In genomic region chr8:89041421-89042117, GRCm38 (mm10) we compare ENCODE assay signal across 8 mouse cellular contexts. TPM values are rescaled to one million over a fixed set of nuclear protein-coding genes. Genes with fewer than 3 reads are reported as not detected.
DNase-seq lines count a peak whose midpoint lies in the region; ATAC-seq lines count a peak whose summit lies in the region.

No protein-coding gene starts in this region.

- peak overlapping the region; percentile 56 for H3K4me3 ChIP-seq in liver, embryonic 13.5 days (replicated peaks)

- peak overlapping the region; percentile 66 for H3K9ac ChIP-seq in liver, embryonic 13.5 days

- WGBS in liver, embryonic 13.5 days (ENCODE audit: insufficient replicate concordance) = 1% methylated on average over 55 of the region's 55 CpGs

- H3K36me3 ChIP-seq in liver, embryonic 13.5 days = no peaks in the 10 kb centered on the region

- H3K27me3 ChIP-seq in liver, embryonic 13.5 days = peaks cover 95% of the 10 kb centered on the region

- peak overlapping the region; percentile 64 for H3K27ac ChIP-seq in liver, embryonic 13.5 days

- H3K9me3 ChIP-seq in liver, embryonic 13.5 days (replicated peaks) = no peaks in the 10 kb centered on the region

- peak overlapping the region; percentile 55 for H3K4me2 ChIP-seq in liver, embryonic 13.5 days

- H3K4me1 ChIP-seq in liver, embryonic 13.5 days (replicated peaks) = no peaks in the 10 kb centered on the region

- DNase-seq in right cerebral cortex, postnatal 25 days = peak; percentile 23
- DNase-seq in right cerebral cortex, adult 2 months (ENCODE audit: low spot score in 2 of 2) = no peak
- no peak for DNase-seq in liver, embryonic 13.5 days
- peak; percentile 57 for DNase-seq in yolk sac, embryonic 10.5 days (ENCODE audit: low spot score)
- DNase-seq in left cerebral cortex, adult 8-10 months (ENCODE audit: low spot score in 2 of 2) = no peak
- no peak for DNase-seq in cerebellum, postnatal 4 days (ENCODE audit: low spot score in 2 of 2)
- DNase-seq in layer of hippocampus, adult 18-20 months (ENCODE audit: low spot score in 2 of 2) = no peak

- peak; percentile 18; the same call in 1 of the 2 replicates for ATAC-seq in granulocyte monocyte progenitor cell, adult 5-6 weeks (replicated peaks; ENCODE audit: poor library complexity, severe bottlenecking)
- peak; percentile 8; the same call in 1 of the 2 replicates for ATAC-seq in liver, embryonic 13.5 days (ENCODE audit: low read depth)

RNA-seq across cellular contexts. Expression of gene Sall1, which starts 2.4 kb away (rescaled TPM):
- not detected in 2 replicates for total RNA-seq in granulocyte monocyte progenitor cell, adult 5-6 weeks (2014; fragmentation: Nextera tagmentation)
- not detected in 2 replicates for total RNA-seq in granulocyte monocyte progenitor cell, adult 5-6 weeks (2017)
- polyA plus RNA-seq in liver, embryonic 13.5 days (2015; fragmentation: Nextera tagmentation; extraction: Ambion mirVana) = 0.85 and 1.0 TPM in 2 replicates
- 10 to 100 TPM; 14.2 to 19.3 (median 16.6) TPM for total RNA-seq in left cerebral cortex, adult 8-10 months (2022)
- total RNA-seq in layer of hippocampus, adult 18-20 months (2021) = 10 to 100 TPM; 13.5 to 14.3 TPM

Comparison
In these comparisons a context has a peak if more than half of its experiments do, and no peak if none do; other contexts are left out.
1. DNase-seq: peak in right cerebral cortex, postnatal 25 days (single experiment) and yolk sac, embryonic 10.5 days (single experiment); none in right cerebral cortex, adult 2 months (0 of 2), liver, embryonic 13.5 days (single experiment), left cerebral cortex, adult 8-10 months (0 of 2), cerebellum, postnatal 4 days (0 of 2) and layer of hippocampus, adult 18-20 months (0 of 2).
2. RNA of gene Sall1, which starts 2.4 kb away (total RNA-seq): 14.2 to 19.3 TPM in left cerebral cortex, adult 8-10 months and 13.5 to 14.3 TPM in layer of hippocampus, adult 18-20 months; not detected in granulocyte monocyte progenitor cell, adult 5-6 weeks; every median in the first group is over 10 times any median in the second.